Mouse (Mus musculus): ENCODE measurements around the gene Fgf11. TPM values are rescaled to one million over a fixed set of nuclear protein-coding genes. Genes with fewer than 3 reads are reported as not detected.
A peak's percentile ranks its signal among the peaks of the same experiment; 100 is the strongest.

Gene Fgf11
- polyA plus RNA-seq, 1 experiment from 2014 or later: 2.5 TPM

DNA sequence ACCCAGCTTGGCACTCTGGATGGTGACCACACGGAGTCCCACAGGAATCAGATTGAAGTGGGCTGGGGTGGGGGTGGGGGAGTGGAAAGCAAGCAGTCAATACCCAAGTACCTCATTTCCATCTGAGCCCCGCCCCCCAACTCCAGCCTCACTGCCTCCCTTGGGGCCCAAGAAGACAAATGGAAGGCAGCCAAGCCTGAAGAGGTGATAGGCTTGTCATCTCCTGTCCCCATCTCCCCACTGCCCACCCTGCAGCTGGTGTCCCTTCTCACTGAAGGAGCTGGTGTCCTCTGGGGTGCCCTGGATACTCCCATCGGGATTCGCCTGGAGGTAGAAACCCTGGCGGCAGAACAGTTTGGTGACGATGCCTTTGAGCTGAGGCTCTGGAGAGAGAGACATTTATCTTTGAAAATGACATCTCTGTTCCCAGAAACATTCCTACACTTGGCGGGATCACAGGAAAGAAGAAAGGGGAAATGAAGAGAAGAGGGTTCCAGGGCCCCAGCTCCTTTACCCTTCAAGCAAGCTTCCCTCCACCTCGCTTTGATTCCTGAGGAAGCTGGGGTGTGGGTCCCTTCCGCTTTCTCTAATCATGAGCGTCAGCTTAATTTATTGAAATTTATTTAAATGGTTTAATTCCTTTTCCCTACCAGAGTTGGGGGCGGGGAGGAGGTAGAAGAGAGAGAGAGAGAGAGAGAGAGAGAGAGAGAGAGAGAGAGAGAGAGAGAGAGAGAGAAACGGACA lies 2.1 kb downstream of the Fgf11 start:
- no peak for ATAC-seq (replicated peaks; ENCODE audit: insufficient number of reproducible peaks, low FRiP score, low TSS enrichment)
- Histone ChIP-seq H3K4me2 (peak overlapping the region; percentile 98), H3K36me3 (ENCODE audit: control insufficient read depth, insufficient read depth, low read length) (no peaks in the 10 kb centered on the region), H3K27me3 (ENCODE audit: control insufficient read depth, insufficient read depth, low read length) (peaks cover 58% of the 10 kb centered on the region), H3K4me1 (ENCODE audit: control insufficient read depth, insufficient read depth, low read length) (peaks cover 33% of the 10 kb centered on the region), H3K9ac (ENCODE audit: low read depth, low read length) (no peak overlapping the region), H3K9me3 (replicated peaks; ENCODE audit: control insufficient read depth, low read length) (no peaks in the 10 kb centered on the region), H3K4me3 (ENCODE audit: low read depth, low read length) (peak overlapping the region; percentile 47), H3K27ac (ENCODE audit: low read depth, low read length) (no peak overlapping the region)
- 26% methylated on average over 12 of the region's 12 CpGs for WGBS (ENCODE audit: insufficient replicate concordance)

DNA sequence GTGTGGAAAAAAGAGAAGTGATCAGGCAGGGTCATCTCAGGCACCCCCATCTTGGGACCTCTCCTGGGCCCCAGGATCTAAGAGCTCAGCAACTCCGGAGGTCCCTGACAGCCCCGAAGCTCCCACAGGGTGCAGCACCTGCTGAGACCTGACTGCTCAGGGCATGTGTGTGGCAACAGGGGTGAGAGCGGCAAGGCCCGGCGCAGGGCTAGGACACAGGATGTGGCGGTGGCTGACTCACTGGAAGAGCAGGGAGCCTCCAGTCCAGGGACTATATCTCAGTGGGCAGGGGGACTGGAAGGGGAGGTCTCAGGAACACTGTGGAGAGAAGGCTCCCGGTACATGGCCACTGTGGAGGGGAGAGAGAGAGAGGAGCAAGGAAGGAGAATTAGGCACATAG lies 3.7 kb downstream of the Fgf11 start:
- Histone ChIP-seq H3K36me3 (ENCODE audit: control insufficient read depth, insufficient read depth, low read length) (no peaks in the 10 kb centered on the region), H3K4me2 (no peak overlapping the region), H3K27ac (ENCODE audit: low read depth, low read length) (no peak overlapping the region), H3K4me3 (ENCODE audit: low read depth, low read length) (no peak overlapping the region), H3K27me3 (ENCODE audit: control insufficient read depth, insufficient read depth, low read length) (peaks cover 51% of the 10 kb centered on the region), H3K9me3 (replicated peaks; ENCODE audit: control insufficient read depth, low read length) (no peaks in the 10 kb centered on the region), H3K9ac (ENCODE audit: low read depth, low read length) (no peak overlapping the region), H3K4me1 (ENCODE audit: control insufficient read depth, insufficient read depth, low read length) (peaks cover 19% of the 10 kb centered on the region)
- WGBS (ENCODE audit: insufficient replicate concordance): 52% methylated on average over 7 of the region's 7 CpGs
- no peak for ATAC-seq (replicated peaks; ENCODE audit: insufficient number of reproducible peaks, low FRiP score, low TSS enrichment)

DNA sequence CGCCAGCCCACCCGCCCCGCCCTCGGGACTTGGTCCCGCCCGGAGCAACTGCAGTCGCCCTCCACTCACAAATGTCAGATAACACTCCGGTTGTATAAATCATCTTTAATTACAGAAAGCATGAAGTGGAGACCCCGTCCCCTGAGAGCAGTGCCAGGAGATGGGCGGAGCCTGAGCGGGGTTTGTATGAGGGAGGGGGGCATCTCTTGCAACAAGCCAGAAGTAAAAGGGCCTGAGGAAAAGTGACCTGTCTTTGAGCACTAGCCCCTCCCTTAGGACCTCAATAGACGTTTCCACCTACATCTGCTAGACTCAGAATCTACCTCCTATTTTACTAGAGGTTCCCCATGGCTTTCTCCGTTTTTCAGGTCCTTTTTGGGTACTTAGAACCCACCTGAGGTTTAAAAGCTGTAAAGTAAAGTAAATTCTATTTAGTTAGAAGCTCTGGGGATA lies 5.6 kb downstream of the Fgf11 start:
- Histone ChIP-seq H3K27ac (ENCODE audit: low read depth, low read length) (no peak overlapping the region), H3K36me3 (ENCODE audit: control insufficient read depth, insufficient read depth, low read length) (no peaks in the 10 kb centered on the region), H3K4me2 (peak overlapping the region; percentile 86), H3K4me1 (ENCODE audit: control insufficient read depth, insufficient read depth, low read length) (peaks cover 11% of the 10 kb centered on the region), H3K9me3 (replicated peaks; ENCODE audit: control insufficient read depth, low read length) (no peaks in the 10 kb centered on the region), H3K27me3 (ENCODE audit: control insufficient read depth, insufficient read depth, low read length) (peaks cover 35% of the 10 kb centered on the region), H3K4me3 (ENCODE audit: low read depth, low read length) (peak overlapping the region; percentile 47), H3K9ac (ENCODE audit: low read depth, low read length) (peak overlapping the region; percentile 70; the same call in 1 of the 2 replicates)
- WGBS (ENCODE audit: insufficient replicate concordance): 3% methylated on average over 13 of the region's 13 CpGs
- ATAC-seq (replicated peaks; ENCODE audit: insufficient number of reproducible peaks, low FRiP score, low TSS enrichment): no peak

GRCm38 (mm10) chr11:69795168-69795982 lies 6.3 kb downstream of the Fgf11 start, which contains the start of gene Chrnb1:
Gene Chrnb1, minus strand, starts transcription at chr11:69795943.
- H3K36me3 ChIP-seq (ENCODE audit: control insufficient read depth, insufficient read depth, low read length): no peaks in the 10 kb centered on the region
- peaks cover 8% of the 10 kb centered on the region for H3K4me1 ChIP-seq (ENCODE audit: control insufficient read depth, insufficient read depth, low read length)
- H3K9ac ChIP-seq (ENCODE audit: low read depth, low read length): peak within 1 kb of the TSS; percentile 70
- peaks cover 31% of the 10 kb centered on the region for H3K27me3 ChIP-seq (ENCODE audit: control insufficient read depth, insufficient read depth, low read length)
- WGBS (ENCODE audit: insufficient replicate concordance): 2% methylated on average over 52 of the region's 52 CpGs
- H3K27ac ChIP-seq (ENCODE audit: low read depth, low read length): no peak within 1 kb of the TSS
- peak; percentile 93 for ATAC-seq (replicated peaks; ENCODE audit: insufficient number of reproducible peaks, low FRiP score, low TSS enrichment)
- H3K4me2 ChIP-seq: peak within 1 kb of the TSS; percentile 86
- peak within 1 kb of the TSS; percentile 47 for H3K4me3 ChIP-seq (ENCODE audit: low read depth, low read length)
- no peaks in the 10 kb centered on the region for H3K9me3 ChIP-seq (replicated peaks; ENCODE audit: control insufficient read depth, low read length)

GRCm38 (mm10) chr11:69793429-69793828 lies 8.2 kb downstream of the Fgf11 start:
- 58% methylated on average over 5 of the region's 5 CpGs for WGBS (ENCODE audit: insufficient replicate concordance)
- peaks cover 20% of the 10 kb centered on the region for H3K27me3 ChIP-seq (ENCODE audit: control insufficient read depth, insufficient read depth, low read length)
- H3K36me3 ChIP-seq (ENCODE audit: control insufficient read depth, insufficient read depth, low read length): no peaks in the 10 kb centered on the region
- H3K9me3 ChIP-seq (replicated peaks; ENCODE audit: control insufficient read depth, low read length): no peaks in the 10 kb centered on the region
- H3K4me3 ChIP-seq (ENCODE audit: low read depth, low read length): no peak overlapping the region
- ATAC-seq (replicated peaks; ENCODE audit: insufficient number of reproducible peaks, low FRiP score, low TSS enrichment): no peak
- no peak overlapping the region for H3K9ac ChIP-seq (ENCODE audit: low read depth, low read length)
- no peak overlapping the region for H3K27ac ChIP-seq (ENCODE audit: low read depth, low read length)
- no peaks in the 10 kb centered on the region for H3K4me1 ChIP-seq (ENCODE audit: control insufficient read depth, insufficient read depth, low read length)
- no peak overlapping the region for H3K4me2 ChIP-seq

DNA sequence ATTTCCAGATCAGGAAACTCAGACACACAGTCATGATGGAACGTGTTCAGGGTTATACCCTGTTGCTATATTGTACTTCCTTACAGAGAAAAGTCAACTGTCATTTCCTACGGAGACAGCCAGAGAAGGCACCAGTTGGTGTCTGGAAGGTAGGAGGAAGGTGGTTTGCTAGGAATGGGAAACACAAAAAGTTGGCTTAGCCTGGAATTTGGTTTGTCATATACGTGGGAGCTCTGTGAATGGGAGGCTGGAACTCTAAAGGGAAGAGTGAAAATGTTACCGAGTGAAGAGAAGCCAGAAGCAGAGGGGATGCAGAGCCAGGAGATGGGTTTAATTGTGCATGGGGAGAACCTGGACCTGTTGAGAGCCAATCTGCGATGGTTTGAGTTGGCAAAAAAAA lies 10.2 kb downstream of the Fgf11 start:
- no peak overlapping the region for H3K9ac ChIP-seq (ENCODE audit: low read depth, low read length)
- no peaks in the 10 kb centered on the region for H3K36me3 ChIP-seq (ENCODE audit: control insufficient read depth, insufficient read depth, low read length)
- H3K9me3 ChIP-seq (replicated peaks; ENCODE audit: control insufficient read depth, low read length): no peaks in the 10 kb centered on the region
- ATAC-seq (replicated peaks; ENCODE audit: insufficient number of reproducible peaks, low FRiP score, low TSS enrichment): no peak
- WGBS (ENCODE audit: insufficient replicate concordance): 61% methylated on average over 5 of the region's 5 CpGs
- H3K4me1 ChIP-seq (ENCODE audit: control insufficient read depth, insufficient read depth, low read length): no peaks in the 10 kb centered on the region
- no peak overlapping the region for H3K4me3 ChIP-seq (ENCODE audit: low read depth, low read length)
- no peak overlapping the region for H3K27ac ChIP-seq (ENCODE audit: low read depth, low read length)
- peaks cover 7% of the 10 kb centered on the region; the same call in 1 of the 2 replicates for H3K27me3 ChIP-seq (ENCODE audit: control insufficient read depth, insufficient read depth, low read length)
- no peak overlapping the region for H3K4me2 ChIP-seq

DNA sequence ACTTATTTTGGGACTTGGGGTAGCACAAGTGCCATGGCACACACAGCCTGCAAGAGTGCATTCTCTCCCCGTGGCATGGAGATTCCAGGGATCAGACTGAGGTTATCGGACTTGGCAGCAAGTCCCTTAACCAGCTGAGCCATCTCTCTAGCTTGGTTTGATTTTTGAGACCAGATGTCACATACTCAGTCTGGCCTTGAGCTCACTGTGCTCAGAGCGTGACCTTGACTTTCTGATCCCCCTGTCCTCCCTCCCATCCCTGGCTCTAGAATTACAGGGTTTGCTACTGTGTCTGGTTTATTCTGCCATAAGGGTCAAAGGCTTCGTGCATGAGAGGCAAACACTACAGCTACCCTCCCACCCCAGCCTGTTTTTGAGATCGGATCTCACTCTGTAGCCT lies 12.2 kb downstream of the Fgf11 start:
- ATAC-seq (replicated peaks; ENCODE audit: insufficient number of reproducible peaks, low FRiP score, low TSS enrichment): no peak
- peaks cover 7% of the 10 kb centered on the region; the same call in 1 of the 2 replicates for H3K27me3 ChIP-seq (ENCODE audit: control insufficient read depth, insufficient read depth, low read length)
- H3K4me3 ChIP-seq (ENCODE audit: low read depth, low read length): no peak overlapping the region
- no peak overlapping the region for H3K9ac ChIP-seq (ENCODE audit: low read depth, low read length)
- no peaks in the 10 kb centered on the region for H3K9me3 ChIP-seq (replicated peaks; ENCODE audit: control insufficient read depth, low read length)
- H3K4me1 ChIP-seq (ENCODE audit: control insufficient read depth, insufficient read depth, low read length): peaks cover 3% of the 10 kb centered on the region; the same call in 1 of the 2 replicates
- no peaks in the 10 kb centered on the region for H3K36me3 ChIP-seq (ENCODE audit: control insufficient read depth, insufficient read depth, low read length)
- no peak overlapping the region for H3K27ac ChIP-seq (ENCODE audit: low read depth, low read length)
- 66% methylated on average over 5 of the region's 5 CpGs for WGBS (ENCODE audit: insufficient replicate concordance)
- H3K4me2 ChIP-seq: no peak overlapping the region

DNA sequence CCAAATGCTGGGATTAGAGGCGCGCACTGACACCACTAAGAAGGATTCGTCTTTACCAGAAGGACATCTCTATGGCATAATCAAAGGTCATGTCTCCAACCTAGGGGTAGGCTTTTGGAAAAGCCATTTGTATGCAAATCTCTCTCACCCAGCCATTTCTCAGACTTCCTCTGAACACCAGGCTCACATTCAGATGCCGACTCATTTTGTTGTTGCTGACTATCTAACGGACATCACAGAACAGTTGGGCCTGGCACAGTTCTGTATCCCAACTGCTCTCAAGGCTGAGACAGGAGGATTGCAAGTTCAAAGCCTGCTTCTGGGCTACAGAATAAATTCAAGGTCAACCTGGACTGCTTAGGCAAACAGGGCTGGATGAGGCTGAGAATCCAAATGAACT lies 14.4 kb downstream of the Fgf11 start:
- Histone ChIP-seq H3K4me1 (ENCODE audit: control insufficient read depth, insufficient read depth, low read length) (peaks cover 3% of the 10 kb centered on the region; the same call in 1 of the 2 replicates), H3K36me3 (ENCODE audit: control insufficient read depth, insufficient read depth, low read length) (no peaks in the 10 kb centered on the region), H3K9ac (ENCODE audit: low read depth, low read length) (no peak overlapping the region), H3K27ac (ENCODE audit: low read depth, low read length) (no peak overlapping the region), H3K4me3 (ENCODE audit: low read depth, low read length) (no peak overlapping the region), H3K9me3 (replicated peaks; ENCODE audit: control insufficient read depth, low read length) (no peaks in the 10 kb centered on the region), H3K27me3 (ENCODE audit: control insufficient read depth, insufficient read depth, low read length) (no peaks in the 10 kb centered on the region), H3K4me2 (no peak overlapping the region)
- ATAC-seq (replicated peaks; ENCODE audit: insufficient number of reproducible peaks, low FRiP score, low TSS enrichment): no peak
- WGBS (ENCODE audit: insufficient replicate concordance): 83% methylated on average over 5 of the region's 5 CpGs
